Mouse (Mus musculus): ENCODE measurements around the gene Calm2.
A peak's percentile ranks its signal among the peaks of the same experiment; 100 is the strongest.

The Calm2 gene

DNA sequence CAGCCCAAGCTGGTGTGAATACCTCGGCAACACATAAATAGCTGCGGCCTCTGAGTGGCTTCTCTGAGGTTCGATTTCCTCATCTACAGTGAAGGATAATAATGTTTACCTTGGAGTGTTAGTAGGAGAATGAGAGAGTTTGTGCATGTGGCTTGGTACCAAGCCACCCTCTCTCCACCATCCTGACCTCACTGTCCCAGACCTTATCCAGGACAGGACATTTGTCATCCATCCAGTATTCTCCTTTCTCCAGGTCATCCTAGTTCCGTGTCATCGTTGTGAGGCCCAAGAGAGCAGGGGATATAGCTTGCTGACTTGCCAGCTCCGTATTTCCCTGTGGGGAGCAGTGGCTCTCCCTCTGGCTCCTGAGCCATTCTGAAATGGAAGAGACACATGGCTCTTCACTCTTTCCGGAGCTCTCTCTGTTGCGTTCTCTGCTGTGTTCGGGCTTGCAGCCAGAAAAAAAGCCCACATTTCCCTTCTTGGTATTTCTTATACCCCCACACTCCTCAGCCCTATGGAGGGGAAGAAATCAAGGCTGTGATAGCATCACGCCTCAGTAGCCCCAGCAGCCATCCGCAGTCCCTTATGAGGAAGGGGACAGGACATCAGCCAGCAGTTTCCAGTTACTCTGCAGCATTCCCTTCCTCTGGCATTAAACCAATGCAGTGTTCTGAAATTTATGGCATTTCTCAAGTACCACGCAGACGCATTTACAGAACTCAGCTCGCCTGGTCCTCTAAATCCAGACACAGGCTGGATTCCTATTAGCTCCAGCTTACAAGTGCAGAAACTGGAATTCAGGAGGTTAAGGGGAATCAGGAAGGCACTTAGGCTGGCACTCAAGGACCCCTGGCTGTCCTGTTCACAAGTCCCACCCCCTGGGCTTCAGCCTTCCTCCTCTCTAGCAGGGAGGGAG is 13.3 kb upstream of the Calm2 start:
- peak; percentile 60 to 63 for DNase-seq (ENCODE audit: low spot score in 2 of 2)

DNA sequence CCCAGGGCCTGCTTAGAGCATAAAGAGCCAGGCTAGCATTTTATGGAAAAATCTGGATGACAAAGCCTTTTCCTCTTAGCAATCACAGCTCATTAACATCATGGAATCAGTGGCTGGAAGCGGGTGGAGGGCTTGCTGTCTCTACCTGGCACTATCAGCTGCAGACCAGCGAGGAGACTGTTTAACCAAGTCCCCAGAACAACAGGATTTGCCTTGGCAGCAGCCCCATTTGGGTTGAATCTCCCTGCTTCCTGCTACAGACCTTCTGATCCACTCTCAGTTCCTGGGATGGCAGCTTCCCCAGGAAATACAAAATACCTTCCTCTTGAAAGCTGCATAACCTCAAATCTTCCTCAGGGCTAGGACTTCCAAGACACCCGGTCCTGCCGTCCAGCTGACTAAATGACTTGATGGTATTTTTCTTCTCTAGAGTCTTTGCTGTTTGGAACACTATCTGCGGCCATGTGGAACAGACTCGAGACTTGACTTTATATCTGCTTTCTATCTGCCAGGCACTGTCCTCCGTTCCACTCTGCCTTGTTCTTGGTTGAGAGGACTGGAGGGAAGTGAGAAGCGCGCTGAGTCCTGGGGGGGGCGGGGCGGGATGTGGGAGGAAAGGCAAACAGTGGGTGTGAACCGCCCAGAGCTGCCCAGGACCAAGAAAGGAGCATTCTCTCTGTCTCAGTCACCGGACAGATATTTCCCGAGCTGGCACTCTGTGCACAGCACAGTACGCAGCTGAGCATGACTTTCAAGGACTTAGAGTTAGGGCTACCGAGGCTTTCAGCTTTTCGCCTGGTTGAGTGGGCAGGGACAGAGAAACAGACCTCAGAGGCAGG is 12.4 kb upstream of the Calm2 start:
- no peak for DNase-seq (ENCODE audit: low spot score in 2 of 2)

DNA sequence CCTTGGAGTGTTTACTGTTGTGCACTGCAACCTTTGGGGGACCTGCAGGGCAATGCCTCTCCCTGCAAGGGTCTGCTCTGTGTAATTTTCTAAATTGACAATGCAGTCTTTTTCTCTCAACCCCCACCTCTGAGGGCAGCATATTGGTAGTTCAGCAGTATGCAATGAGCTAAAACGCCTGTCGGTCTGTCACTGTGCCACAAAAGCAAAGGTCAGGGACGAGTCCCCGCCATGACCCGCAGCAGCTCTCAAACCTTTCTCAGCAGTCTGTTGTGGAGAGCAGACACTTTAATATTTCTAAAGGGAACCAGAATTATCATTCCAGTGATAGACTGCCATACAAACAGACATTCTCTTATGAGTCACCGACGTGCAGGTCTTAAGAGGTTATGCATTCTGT is 11.2 kb upstream of the Calm2 start:
- DNase-seq (ENCODE audit: low spot score in 2 of 2): no peak

DNA sequence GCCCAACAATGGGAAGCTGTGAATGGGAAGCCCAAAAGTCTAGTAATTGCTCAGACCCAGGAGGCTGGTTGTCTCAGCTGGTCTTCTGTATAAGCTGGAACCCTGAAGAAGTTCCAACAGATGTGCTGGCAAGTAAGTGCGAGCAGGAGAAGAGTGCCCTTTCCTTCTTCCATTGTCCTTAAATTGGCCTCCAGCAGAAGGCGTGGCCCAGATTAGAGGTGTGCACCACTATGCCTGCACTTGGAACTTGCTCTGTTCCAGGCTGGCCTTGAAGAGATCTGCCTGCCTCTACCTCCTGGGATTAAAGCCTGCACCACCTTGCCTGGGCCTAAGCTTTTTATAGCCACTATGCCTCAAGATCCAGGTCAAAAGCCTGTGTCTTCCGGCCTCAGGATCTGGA is 7.4 kb upstream of the Calm2 start:
- DNase-seq (ENCODE audit: low spot score in 2 of 2): no peak

DNA sequence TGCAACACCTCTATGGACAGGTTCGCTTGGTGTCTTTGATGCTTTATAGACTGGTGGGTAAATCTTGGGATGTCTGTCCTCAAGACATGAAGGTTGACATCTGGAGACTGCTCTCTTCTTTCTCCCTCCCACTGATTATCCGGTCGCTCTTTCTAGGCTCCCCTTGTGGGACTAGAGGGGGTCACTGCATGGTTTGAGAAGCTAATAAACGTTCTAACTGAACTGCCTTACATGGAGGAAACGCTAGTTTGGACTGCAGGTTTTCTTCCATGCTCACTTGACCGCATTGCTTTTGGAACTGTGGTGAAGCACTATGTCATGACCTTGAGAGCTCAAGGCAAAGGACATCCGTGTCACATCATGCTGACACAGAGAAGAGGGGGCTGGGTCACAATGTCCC is 6.6 kb upstream of the Calm2 start:
- DNase-seq (ENCODE audit: low spot score in 2 of 2): no peak

DNA sequence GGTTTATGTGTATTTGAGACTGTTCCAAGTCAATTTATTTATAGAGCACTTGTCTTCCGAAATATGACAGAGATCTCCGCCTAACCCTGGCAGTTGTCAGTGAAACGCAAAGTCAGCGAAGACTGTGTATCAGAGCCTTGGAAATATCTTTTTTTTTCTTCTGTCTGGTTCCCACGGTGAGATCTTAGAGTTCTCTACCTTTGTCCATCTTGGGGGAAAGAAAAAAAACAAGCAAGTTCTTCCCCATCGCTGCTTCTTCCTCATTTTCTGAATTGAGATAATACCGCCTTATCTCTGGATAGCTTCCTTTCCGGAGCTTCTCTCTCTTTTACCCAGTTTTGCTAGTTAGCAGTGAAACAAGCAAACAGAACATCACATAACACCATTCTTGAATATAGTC is 2.1 kb upstream of the Calm2 start:
- DNase-seq (ENCODE audit: low spot score in 2 of 2): no peak

DNA sequence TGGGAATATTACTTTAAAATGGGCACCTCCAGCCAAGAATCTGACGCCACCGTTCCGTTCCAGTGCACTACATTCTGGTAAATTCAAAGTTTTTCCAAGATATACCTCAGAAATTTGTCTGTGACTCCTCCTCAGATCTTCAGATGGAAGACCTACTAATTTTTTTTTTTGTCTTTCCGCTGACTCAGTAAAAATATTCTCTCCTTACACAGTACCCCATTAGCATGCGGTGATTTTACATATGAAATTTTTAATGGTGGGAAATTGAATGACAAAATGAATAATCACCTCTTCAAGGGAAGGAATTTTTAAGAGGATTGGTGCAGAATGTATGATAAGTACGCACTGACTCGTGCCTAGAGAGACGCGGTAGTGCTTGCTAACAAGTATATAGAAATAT is 1.6 kb upstream of the Calm2 start:
- DNase-seq (ENCODE audit: low spot score in 2 of 2): no peak

DNA sequence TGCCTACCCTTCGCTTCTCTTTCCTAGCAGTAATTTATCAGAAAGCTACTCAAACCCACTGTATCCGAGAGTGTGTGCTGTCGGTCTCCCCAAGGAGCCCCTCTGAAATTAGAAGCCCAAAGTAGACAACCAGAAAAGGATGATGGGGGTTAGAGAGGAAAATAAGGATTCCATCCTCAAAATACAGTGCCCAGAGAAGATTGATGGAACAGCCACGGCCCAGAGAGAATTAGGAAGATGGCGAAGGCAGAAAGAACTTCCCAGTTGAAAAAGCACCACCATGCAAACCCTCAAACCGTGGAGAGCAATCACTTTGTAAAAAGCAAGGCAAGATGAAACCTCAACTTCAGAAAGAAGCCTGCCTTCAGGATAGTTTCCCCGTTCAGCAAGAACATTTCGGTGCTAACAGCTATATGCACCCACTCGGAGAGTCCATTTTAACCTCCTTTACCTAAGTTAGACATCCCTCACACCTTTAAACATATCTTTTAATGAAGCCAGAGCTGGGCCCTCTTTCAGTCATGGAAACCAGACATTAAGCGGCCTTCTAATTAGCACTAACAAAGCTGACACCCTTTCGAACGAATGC is 971 bp upstream of the Calm2 start:
- no peak for DNase-seq (ENCODE audit: low spot score in 2 of 2)

DNA sequence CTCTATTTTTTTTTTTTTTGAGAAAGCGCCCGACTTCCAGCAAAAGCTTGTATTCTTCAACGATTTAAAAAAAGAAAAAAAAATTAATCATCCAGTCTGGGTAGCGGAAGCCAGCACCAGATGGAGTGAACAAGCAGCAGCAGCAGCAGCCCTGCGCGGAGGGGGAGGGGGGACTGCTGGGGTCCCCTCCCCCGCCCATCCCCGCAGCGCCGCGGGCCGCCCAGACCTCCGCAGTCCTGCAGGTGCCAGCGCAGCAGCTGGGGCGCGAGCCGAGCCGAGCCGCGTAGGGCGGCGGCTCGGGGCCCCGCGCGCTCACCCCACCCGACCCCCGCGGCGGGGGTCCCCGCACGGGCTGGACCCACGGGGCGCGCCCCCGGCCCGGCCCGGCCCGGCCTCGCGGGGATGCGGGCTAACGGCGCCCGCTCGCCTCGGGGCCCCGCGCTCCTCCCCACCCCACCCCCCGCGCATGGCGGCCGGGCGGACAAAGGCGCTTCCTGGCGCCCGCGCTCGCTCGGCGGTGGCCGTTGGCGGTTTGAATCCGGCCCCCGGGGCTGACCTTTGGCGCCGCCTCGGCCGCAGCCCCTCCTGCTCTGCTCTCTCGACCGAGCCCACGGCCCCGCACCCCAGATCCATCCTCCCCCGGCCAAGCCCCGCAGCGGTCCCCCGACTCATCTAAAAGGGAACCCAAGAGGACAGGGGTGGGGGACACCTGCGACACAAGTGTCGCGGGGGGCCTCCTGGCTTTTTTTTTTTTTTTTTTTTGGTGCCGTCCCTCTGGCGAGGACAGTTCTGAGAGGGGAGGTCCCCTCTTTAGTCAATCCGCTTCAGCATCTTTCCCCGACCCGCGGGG is 593 bp downstream of the Calm2 start:
- DNase-seq (ENCODE audit: low spot score in 2 of 2): peak in 1 of 2 experiments; percentile 57

DNA sequence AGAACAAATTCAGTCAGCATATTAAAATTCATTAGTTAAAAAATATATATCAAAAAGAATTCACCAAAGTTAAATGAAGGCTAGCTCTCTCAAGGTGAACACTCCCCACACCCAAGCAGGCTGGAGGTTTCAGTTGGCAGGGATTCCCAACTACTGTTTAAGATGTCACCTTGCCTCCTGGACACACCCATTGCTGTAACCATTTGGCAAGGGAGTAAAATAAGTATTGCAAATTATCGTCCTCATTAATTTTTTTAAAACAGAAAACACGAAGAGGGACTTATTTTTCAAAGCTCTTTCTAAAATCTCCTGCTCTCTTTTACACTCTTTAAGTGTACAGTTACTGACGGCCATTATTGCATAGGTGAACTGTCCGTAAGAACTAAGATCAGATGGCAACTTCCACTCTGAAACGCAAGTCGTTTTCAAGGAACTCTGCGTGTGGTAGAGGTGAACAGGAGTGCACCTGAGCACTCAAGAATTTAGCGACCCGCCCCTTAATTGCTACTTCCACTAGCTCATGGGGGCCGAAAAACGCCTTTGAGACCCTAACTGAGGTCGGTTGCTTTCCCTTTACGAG is 1.3 kb downstream of the Calm2 start:
- DNase-seq (ENCODE audit: low spot score in 2 of 2): no peak

DNA sequence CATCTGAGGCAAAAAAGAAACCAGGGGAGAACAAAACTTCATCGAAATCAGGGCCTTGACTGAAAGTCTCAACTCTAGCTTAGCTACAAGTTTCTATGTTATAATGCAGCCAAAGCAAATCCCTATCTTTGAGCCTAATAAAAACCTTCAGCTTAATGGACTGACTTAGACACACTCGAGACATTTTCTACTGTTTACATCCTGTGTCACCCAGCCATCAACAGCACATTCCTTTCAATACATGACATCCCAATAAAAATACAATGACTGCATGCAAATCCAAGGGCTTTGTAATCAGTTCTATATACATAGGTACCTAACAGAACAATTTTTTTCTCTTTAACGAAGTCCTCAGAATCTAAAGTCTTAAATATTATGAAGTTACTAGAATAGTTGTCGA is 2.0 kb downstream of the Calm2 start:
- DNase-seq (ENCODE audit: low spot score in 2 of 2): no peak

DNA sequence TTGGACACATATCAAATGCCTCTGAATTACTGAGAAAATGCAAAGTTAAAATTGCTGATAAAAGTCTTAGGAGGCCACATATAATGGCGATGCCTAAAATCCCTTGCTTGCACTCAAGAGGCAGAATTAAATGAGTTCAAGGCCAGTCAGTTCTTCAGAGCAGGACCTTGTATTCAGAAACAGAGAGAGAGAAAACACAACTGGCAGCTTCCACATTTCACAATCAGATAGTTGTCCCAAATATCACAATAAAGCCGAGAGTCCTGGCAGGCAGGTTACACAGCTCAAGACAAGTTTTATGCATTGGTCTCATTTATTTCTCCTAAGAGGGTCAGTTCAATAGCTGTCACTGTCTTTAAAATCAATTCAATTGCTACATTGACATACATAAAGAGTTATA is 5.2 kb downstream of the Calm2 start:
- no peak for DNase-seq (ENCODE audit: low spot score in 2 of 2)

DNA sequence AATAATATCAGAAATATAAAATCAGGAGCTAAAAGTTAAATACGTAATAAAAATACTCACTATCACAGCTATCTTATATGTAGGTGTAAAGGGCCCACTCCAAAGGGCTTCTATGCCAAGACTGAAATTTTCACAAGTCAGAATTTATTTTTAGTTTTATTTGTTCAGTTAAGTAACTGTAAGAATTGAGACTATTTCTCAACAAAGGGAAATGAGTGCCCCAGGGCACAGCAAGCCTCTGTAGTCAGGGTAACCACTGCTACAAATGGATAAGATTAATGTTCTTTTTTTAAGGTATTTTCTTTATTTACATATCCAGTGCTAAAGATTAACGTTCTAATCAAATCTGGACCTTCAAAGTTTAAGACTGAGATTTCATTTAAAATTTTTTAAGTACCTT is 7.3 kb downstream of the Calm2 start:
- DNase-seq (ENCODE audit: low spot score in 2 of 2): no peak

DNA sequence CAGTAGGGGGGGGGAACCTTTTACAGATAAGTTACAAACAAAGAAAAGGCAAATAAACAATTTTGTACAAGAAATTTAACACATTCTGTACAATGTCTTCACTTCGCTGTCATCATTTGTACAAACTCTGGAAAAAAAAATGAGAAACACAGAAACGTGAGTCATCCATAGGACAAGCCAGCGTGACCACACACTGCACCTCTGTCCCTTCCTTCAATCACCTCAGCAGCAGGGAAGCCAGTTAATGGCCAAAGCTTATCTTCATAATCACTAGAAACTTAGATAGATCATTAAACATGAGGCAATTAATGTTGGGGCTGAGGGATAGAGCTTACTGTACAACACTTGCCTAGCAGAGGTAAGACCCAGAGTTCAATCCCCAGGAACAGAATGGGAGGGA is 12.8 kb downstream of the Calm2 start:
- no peak for DNase-seq (ENCODE audit: low spot score in 2 of 2)

DNA sequence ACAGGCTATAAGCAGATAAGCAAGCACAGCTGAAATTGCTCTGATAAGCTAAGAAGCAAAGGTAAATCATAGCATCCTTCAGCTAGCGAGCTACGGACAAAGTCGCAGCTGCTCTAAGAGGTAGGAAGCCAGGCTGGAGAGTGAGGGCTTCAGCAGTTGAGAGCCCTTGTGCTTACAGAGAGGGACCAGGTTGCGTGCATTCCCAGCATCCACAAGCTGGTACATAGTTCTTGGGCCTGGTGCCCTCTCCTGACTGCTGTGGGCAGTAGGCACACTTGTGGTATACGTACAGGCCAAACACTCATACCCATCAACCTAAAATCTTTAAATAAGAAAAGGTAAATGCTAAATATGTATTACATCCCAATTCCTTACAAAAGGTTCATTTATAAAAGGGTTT is 14.0 kb downstream of the Calm2 start:
- DNase-seq (ENCODE audit: low spot score in 2 of 2): no peak

DNA sequence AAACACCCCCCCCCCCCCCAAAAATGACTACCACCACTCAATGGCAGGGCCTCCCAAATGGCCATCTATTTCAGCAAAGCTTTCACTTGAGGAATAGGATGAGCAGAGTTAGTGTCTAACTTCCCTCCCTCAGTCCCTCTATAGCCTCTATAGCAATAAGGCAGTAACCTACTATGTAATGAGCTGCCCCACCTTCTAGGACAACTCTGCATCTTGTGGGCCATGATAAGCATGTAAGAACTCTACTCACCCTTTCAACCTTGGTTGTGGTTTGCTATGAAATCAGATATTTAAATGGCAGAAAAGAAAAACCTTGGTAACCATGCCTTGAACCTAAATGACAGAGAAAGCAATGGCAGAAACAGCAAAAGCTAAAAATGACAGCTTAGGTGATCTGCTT is 14.4 kb downstream of the Calm2 start:
- DNase-seq (ENCODE audit: low spot score in 2 of 2): no peak

DNA sequence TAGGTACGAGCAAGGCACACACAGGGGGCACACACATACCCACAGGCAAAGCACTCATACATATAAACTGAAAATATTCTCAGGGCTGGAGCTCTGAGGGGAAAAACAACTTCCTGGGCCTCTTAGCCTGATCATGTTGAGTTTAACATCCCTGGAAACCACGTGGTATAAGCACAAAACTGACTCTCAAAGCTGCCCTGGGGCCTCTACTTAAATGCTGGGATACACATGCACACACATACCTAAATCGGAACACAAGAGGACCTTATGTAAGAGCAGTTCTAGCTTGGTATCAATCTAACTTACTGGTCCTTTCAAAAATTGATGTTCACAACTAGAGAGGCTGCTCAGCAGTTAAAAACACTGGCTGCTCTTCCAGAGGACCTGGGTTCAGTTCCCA is 17.3 kb downstream of the Calm2 start:
- no peak for DNase-seq (ENCODE audit: low spot score in 2 of 2)

DNA sequence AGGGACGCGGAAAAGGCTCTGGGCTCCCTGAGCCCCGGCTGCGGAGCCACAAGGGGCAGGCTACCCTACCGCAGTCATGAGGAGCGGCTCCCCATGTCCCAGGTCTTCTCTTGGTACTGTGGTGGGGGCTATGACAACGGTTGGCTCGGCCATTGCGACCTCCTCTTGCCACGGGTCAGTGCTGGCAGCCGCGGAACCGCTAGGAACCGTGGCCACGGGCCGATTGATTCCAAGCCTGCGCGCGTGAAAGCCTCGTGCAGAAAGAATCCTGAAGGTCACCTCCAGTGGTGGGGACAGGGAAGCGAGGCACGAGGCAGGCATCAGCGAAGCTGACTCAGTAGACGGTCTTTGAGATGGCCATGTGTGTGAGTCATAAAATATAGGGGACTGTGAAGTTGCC is 19.2 kb downstream of the Calm2 start, which contains the start of gene Stpg4:
Stpg4 (minus strand) TSS at position 231 of the 400 bp plus-strand sequence.
- no peak for DNase-seq (ENCODE audit: low spot score in 2 of 2)

DNA sequence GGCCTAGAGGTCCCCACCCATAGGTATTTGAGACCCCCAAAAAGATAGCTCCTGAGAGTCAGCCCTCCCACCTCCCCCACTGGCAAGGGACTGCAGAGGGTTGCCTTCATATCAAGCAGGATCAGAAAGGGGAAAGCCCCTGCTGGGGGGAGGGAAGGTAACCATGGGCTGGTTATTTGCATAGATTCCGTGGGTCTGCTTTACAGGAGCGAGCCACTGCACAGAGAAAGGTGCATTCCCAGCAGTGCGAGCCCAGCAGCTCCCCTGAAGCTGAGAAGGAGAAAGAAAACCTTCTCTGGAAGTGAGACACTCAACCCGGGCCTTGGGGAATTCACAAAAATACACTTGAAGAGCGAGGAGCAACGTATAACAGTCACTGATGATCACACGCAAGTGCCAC is 28.7 kb downstream of the Calm2 start:
- DNase-seq (ENCODE audit: low spot score in 2 of 2): no peak

DNA sequence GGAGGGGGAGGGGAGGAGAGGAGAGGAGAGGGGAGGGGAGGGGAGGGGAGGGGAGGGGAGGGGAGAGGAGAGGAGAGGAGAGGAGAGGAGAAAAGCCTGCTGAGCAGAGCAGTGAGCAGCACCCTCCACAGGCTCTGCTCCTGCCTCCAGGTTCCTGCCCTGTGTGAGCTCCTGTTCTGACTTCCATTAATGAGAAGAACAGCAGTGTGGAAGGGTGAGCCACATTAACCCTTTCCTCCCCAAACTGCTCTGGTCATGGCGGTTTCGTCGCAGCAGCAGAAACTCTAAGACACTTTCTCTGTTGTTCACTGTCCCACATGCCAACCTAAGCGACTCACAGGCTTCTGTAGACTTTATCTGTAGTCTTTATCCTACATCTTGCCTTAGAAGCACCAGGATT is 40.1 kb downstream of the Calm2 start:
- no peak for DNase-seq (ENCODE audit: low spot score in 2 of 2)

DNA sequence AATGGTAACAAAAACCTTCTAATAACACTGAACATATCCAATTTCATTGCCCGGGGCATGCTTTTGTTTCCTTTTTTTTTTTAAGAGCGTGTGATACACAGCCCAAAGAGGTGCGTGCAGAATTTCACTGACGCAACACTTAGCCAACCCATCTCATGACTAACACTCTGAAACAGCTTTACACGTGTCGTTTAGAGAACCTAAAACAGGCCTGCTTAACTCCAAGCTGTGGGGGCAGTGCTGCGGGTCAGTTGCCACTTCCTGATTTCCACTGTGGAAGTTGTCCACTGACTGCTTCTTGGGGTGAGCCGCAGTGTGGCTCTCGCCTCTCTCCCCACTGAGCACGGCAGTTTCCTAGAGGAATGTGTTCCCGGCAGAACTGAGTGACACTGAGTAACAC is 41.2 kb downstream of the Calm2 start:
- DNase-seq (ENCODE audit: low spot score in 2 of 2): no peak

All from frontal cortex, postnatal 14 days (tissue).